Mouse (Mus musculus) C3H10T1/2 (cell line): ENCODE measurements around the gene Irx1. TPM values are rescaled to one million over a fixed set of nuclear protein-coding genes. Genes with fewer than 3 reads are reported as not detected.

Experiments used
- polyA plus RNA-seq, 2 experiments: library from polyadenylated mRNA; unstranded; fragments of >200 nt; fragmentation: generic; extraction: Trizol; gene quantifications; one replicate each; pipeline ENCODE4 v1.2.1; 2012; ENCODE audit warnings: missing spikeins in 2 of 2

The Irx1 gene
- polyA plus RNA-seq: 10 to 100 TPM; 11.6 to 59.8 TPM

GRCm38 (mm10) chr13:71963356-71964351 is at the start of gene Irx1:
TSS of gene Irx1 (minus strand) at chr13:71963723.

